Mouse (Mus musculus) cerebellum, adult 2 months (tissue): ENCODE measurements around the gene Ptchd1.

Source experiments
- CTCF ChIP-seq: fragments of 200-500 bp; IDR thresholded peaks from 2 replicates; pipeline ENCODE4 v1.5.1; 2011; ENCODE audit warnings: low read depth, mild to moderate bottlenecking, control low read depth, low read length, moderate library complexity, borderline replicate concordance; ENCODE audit not compliant: insufficient read depth
- POLR2A ChIP-seq: fragments of 200-500 bp; IDR thresholded peaks from 2 replicates; pipeline ENCODE4 v1.6.1; 2011; ENCODE audit warnings: low read length, control low read depth, borderline replicate concordance; ENCODE audit not compliant: insufficient read depth

GRCm38 (mm10) chrX:155592467-155592866, 31.1 kb downstream of the Ptchd1 start:
- TF ChIP-seq CTCF = no peak
- no peak for TF ChIP-seq POLR2A
